In the genomic region with DNA sequence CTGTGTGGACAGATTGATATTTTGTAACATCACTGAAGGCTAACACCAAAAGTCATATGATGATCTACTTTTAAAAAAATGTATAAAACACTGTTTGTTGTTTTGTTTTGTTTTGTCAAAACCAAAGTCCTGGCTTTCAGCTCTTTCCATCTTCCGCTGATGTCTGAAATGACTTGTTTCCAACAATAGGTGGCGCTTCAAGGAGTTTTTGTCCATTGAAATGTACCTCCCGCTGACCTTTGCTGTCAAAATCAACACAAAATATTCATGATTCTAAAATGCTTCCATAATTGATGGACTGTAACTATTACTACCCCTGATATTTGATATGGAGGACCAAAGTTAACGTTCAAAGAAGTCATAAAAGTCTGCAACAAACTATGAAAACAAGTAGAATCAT, we compare ENCODE assay signal across 10 mouse cellular contexts. TPM values are rescaled to one million over a fixed set of nuclear protein-coding genes. Genes with fewer than 3 reads are reported as not detected.
A peak's percentile ranks its signal among the peaks of the same experiment; 100 is the strongest.
DNase-seq lines count a peak whose midpoint lies in the region; ATAC-seq lines count a peak whose summit lies in the region.
"Had no signal": no experiment of that assay in that cellular context is flagged by ENCODE, and none has a peak within 500 bp of the region (broad histone marks: within the 10 kb centered on the region; RNA-seq: fewer than 3 reads in every experiment).

No protein-coding gene starts in this region.

- no peak overlapping the region for H3K9ac ChIP-seq in heart, embryonic 12.5 days
- no peak overlapping the region for H3K9ac ChIP-seq in midbrain, embryonic 11.5 days (ENCODE audit: low read length)
- no peak overlapping the region for H3K9ac ChIP-seq in midbrain, embryonic 13.5 days (replicated peaks)
- H3K9ac ChIP-seq: embryonic facial prominence, embryonic 13.5 days; heart, embryonic 13.5 days had no signal

- 0 out of 2 replicates have a peak, but pooled peaks cover 4% of the 10 kb centered on the region for H3K4me1 ChIP-seq in heart, embryonic 12.5 days (replicated peaks)
- peaks cover 4% of the 10 kb centered on the region; the same call in 1 of the 2 replicates for H3K4me1 ChIP-seq in midbrain, embryonic 11.5 days (ENCODE audit: control insufficient read depth, insufficient read depth, low read length)
- H3K4me1 ChIP-seq in midbrain, embryonic 13.5 days (replicated peaks) = peaks cover 6% of the 10 kb centered on the region; the same call in 1 of the 2 replicates
- H3K4me1 ChIP-seq: heart, embryonic 13.5 days had no signal

- no peaks in the 10 kb centered on the region for H3K36me3 ChIP-seq in heart, embryonic 12.5 days
- no peaks in the 10 kb centered on the region for H3K36me3 ChIP-seq in midbrain, embryonic 11.5 days (ENCODE audit: control insufficient read depth, insufficient read depth, low read length)
- no peaks in the 10 kb centered on the region for H3K36me3 ChIP-seq in midbrain, embryonic 13.5 days
- H3K36me3 ChIP-seq: embryonic facial prominence, embryonic 13.5 days; heart, embryonic 13.5 days had no signal

- no peak overlapping the region for H3K27ac ChIP-seq in heart, embryonic 12.5 days (ENCODE audit: poor library complexity, severe bottlenecking)
- no peak overlapping the region for H3K27ac ChIP-seq in midbrain, embryonic 11.5 days (ENCODE audit: low read depth, low read length)
- H3K27ac ChIP-seq in midbrain, embryonic 13.5 days = no peak overlapping the region
- H3K27ac ChIP-seq: embryonic facial prominence, embryonic 13.5 days; heart, embryonic 13.5 days had no signal

- DNase-seq in heart, adult 18-20 months = peak; percentile 33 to 63
- peak; percentile 75 for DNase-seq in midbrain, embryonic 11.5 days (ENCODE audit: low spot score, missing footprints)
- peak; percentile 24 for DNase-seq in T-cell, adult 2 months (ENCODE audit: low spot score)
- no peak for DNase-seq in frontal cortex, postnatal 25 days (ENCODE audit: low spot score in 2 of 2)
- no peak for DNase-seq in MN1 (ENCODE audit: low spot score)

- H3K4me2 ChIP-seq in heart, embryonic 12.5 days = no peak overlapping the region
- H3K4me2 ChIP-seq in midbrain, embryonic 11.5 days = no peak overlapping the region
- no peak overlapping the region for H3K4me2 ChIP-seq in midbrain, embryonic 13.5 days (replicated peaks)
- H3K4me2 ChIP-seq: embryonic facial prominence, embryonic 13.5 days; heart, embryonic 13.5 days had no signal

- H3K4me3 ChIP-seq in heart, embryonic 12.5 days = no peak overlapping the region
- H3K4me3 ChIP-seq in midbrain, embryonic 11.5 days (ENCODE audit: low read depth, low read length) = no peak overlapping the region
- no peak overlapping the region for H3K4me3 ChIP-seq in midbrain, embryonic 13.5 days (replicated peaks)
- H3K4me3 ChIP-seq: embryonic facial prominence, embryonic 13.5 days; heart, embryonic 13.5 days had no signal

- no peak for ATAC-seq in heart, embryonic 12.5 days (ENCODE audit: insufficient number of reproducible peaks, low FRiP score)
- no peak for ATAC-seq in midbrain, embryonic 11.5 days (ENCODE audit: low FRiP score)
- no peak for ATAC-seq in midbrain, embryonic 13.5 days
- peak; percentile 60; the same call in 1 of the 2 replicates for ATAC-seq in megakaryocyte, adult 5-6 weeks (ENCODE audit: poor library complexity, severe bottlenecking)

- 33% methylated on average over 4 of the region's 4 CpGs for WGBS in heart, embryonic 12.5 days
- 36% methylated on average over 4 of the region's 4 CpGs for WGBS in midbrain, embryonic 11.5 days
- 39% methylated on average over 4 of the region's 4 CpGs for WGBS in midbrain, embryonic 13.5 days

- no peaks in the 10 kb centered on the region for H3K27me3 ChIP-seq in heart, embryonic 12.5 days (replicated peaks)
- H3K27me3 ChIP-seq in midbrain, embryonic 11.5 days (ENCODE audit: control insufficient read depth, insufficient read depth, low read length) = no peaks in the 10 kb centered on the region
- peaks cover 20% of the 10 kb centered on the region; the same call in 1 of the 2 replicates for H3K27me3 ChIP-seq in midbrain, embryonic 13.5 days
- H3K27me3 ChIP-seq: embryonic facial prominence, embryonic 13.5 days had no signal

- H3K9me3 ChIP-seq in heart, embryonic 12.5 days (replicated peaks) = no peaks in the 10 kb centered on the region
- H3K9me3 ChIP-seq in midbrain, embryonic 11.5 days (ENCODE audit: control insufficient read depth, low read length) = no peaks in the 10 kb centered on the region
- no peaks in the 10 kb centered on the region for H3K9me3 ChIP-seq in midbrain, embryonic 13.5 days
- H3K9me3 ChIP-seq: embryonic facial prominence, embryonic 13.5 days; heart, embryonic 13.5 days had no signal

RNA-seq across cellular contexts. Expression of gene Spry1, which starts 5.1 kb away (rescaled TPM):
- total RNA-seq in heart, adult 18-20 months (2021) = 10 to 100 TPM; 22.8 to 25.3 TPM
- 5.1 and 5.4 TPM in 2 replicates for polyA plus RNA-seq in heart, embryonic 12.5 days (2016; fragmentation: Nextera tagmentation; extraction: Ambion mirVana)
- polyA plus RNA-seq in midbrain, embryonic 11.5 days (2014; fragmentation: Nextera tagmentation; extraction: Ambion mirVana) = 10.0 and 10.3 TPM in 2 replicates
- polyA plus RNA-seq in midbrain, embryonic 13.5 days (2015; fragmentation: Nextera tagmentation; extraction: Ambion mirVana) = 5.8 and 7.3 TPM in 2 replicates
- total RNA-seq in megakaryocyte, adult 5-6 weeks (2015) = 0.50 and 1.2 TPM in 2 replicates
- total RNA-seq in megakaryocyte, adult 5-6 weeks (2017) = 0.16 TPM in 1 of 2 replicates, not detected in the other

Comparison
In these comparisons a context has a peak if more than half of its experiments do, and no peak if none do; other contexts are left out.
1. DNase-seq: peak in heart, adult 18-20 months (2 of 2), midbrain, embryonic 11.5 days (single experiment) and T-cell, adult 2 months (single experiment); none in frontal cortex, postnatal 25 days (0 of 2) and MN1 (single experiment).